Mouse (Mus musculus): ENCODE data around the gene Zfp280c. TPM values are rescaled to one million over a fixed set of nuclear protein-coding genes. Genes with fewer than 3 reads are reported as not detected.

Zfp280c gene
- polyA plus RNA-seq, 1 experiment, result 2.3 TPM

DNA sequence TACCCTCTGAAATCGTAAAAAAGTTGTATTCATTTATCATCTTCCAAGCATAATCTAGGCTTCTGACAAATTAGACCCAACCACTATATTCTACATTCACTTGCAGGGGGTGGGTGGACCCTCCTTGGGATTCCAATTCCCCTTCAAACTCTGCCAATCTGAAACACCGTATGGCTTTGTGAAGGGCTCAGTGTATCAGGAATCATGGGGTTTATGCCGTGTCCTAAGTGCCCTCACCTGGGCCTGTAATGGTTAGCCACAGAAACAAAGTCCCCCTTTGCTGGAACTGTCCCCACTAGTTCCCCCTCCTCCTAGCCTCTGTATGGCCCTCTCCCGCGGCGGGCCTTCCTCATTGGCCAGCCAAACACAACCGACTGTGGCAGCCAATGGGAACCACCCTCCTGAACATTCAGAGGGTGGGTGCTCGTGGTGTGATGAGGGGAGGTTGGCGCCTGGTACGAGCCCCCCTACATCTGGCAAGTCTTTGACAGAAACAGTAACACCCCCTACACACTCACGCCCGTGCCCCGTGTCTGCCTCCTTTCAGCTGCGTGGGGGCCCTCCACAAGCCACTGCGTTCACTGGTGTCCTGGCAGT is 76.0 kb downstream of the Zfp280c start:
- H3K27me3 ChIP-seq (ENCODE audit: control insufficient read depth, insufficient read depth, insufficient read length), result no peaks in the 10 kb centered on the region
- TF ChIP-seq TCF12 (IDR thresholded peaks at IDR 0.05; ENCODE audit: insufficient read depth, poor library complexity, severe bottlenecking) (no peak), SRF (IDR thresholded peaks at IDR 0.05; ENCODE audit: control insufficient read depth, insufficient read length, low read depth) (no peak), CEBPB (IDR thresholded peaks at IDR 0.05; ENCODE audit: insufficient read depth, poor library complexity, severe bottlenecking) (no peak)

DNA sequence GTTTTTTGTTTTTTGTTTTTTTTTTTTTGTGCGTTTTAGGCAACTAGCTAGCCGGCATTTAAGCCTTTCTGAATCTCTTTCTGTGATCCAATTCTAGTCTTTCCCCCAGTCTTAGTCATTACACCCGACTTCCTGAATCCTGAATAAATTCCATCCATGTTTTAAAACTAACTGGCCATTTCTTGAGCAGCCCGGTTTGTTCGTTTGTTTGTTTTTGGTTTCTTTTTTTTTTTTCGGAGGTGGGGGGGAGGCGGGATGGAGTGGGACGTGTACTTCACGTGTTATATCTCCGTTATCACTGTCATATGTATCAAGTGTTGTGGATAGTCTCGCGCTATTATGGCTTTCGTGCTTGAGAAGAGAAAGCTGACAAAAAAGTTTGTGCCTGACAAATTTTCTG is 80.5 kb downstream of the Zfp280c start:
- Histone ChIP-seq H3K79me2 (ENCODE audit: control insufficient read depth, insufficient read depth) (peaks cover 20% of the 10 kb centered on the region), H3K4me3 (peak overlapping the region; percentile 60), H3K27me3 (ENCODE audit: control insufficient read depth, insufficient read depth, insufficient read length) (no peaks in the 10 kb centered on the region), H3K4me2 (ENCODE audit: low read depth) (peak overlapping the region; percentile 77), H3K36me3 (ENCODE audit: control insufficient read depth, insufficient read depth) (no peaks in the 10 kb centered on the region), H3ac (ENCODE audit: control insufficient read depth, insufficient read length) (no peak overlapping the region)
- TF ChIP-seq REST (IDR thresholded peaks at IDR 0.05; ENCODE audit: insufficient read depth, insufficient read length) (no peak), TCF12 (IDR thresholded peaks at IDR 0.05; ENCODE audit: insufficient read depth, poor library complexity, severe bottlenecking) (no peak), TCF3 (IDR thresholded peaks at IDR 0.05; ENCODE audit: insufficient read length, low read depth) (no peak), MYOD1 (IDR thresholded peaks at IDR 0.05; ENCODE audit: control insufficient read depth in 1 of 3, insufficient read length in 2 of 3, low read depth in 2 of 3) (no peak)

More for the DNA sequence above, 76.0 kb downstream of the Zfp280c start:
- no peak overlapping the region for H3K4me2 ChIP-seq (ENCODE audit: low read depth)
- H3K79me2 ChIP-seq (ENCODE audit: control insufficient read depth, insufficient read depth), result no peaks in the 10 kb centered on the region
- H3K4me3 ChIP-seq, result no peak overlapping the region
- no peak overlapping the region for H3ac ChIP-seq (ENCODE audit: control insufficient read depth, insufficient read length)
- H3K36me3 ChIP-seq (ENCODE audit: control insufficient read depth, insufficient read depth), result no peaks in the 10 kb centered on the region

DNA sequence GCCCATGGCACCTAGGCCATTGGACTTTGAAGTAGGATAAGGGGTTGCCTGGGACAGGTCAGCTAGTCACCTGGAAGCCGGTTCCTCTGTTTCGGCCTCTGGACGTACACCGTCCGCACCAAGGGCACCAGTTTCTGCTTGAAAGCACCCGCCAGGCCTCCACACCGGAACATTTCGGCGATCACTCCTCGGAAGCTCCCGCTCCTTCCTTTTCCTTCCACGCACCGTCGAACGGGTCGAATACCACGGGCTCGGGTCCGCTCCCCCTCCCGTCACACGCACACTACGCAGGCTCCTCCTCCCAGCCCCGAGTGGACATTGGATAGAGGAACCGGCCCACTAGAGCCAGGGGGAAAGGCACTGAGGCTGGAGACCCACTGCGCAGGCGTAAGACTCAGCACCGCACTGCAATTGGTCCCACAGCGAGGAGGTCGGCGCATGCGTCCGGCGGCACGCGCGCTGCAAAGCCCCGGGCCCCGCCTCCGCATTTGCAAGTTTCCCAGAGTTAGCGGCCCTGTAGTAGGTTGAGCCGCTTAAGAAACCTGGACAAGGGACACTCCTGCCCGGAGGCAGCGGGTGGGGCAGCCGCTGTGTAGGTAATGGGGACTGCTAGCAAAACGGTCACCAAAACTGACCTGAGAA is 81.0 kb downstream of the Zfp280c start, which contains the start of gene Aifm1:
Aifm1 (minus strand) TSS at position 398 of the 642 bp plus-strand sequence.
- H3ac ChIP-seq (ENCODE audit: control insufficient read depth, insufficient read length), result no peak within 1 kb of the TSS
- peak within 1 kb of the TSS; percentile 60 for H3K4me3 ChIP-seq
- TF ChIP-seq POLR2AphosphoS2 (IDR thresholded peaks at IDR 0.05; ENCODE audit: insufficient read length, low read depth) (peak; percentile 80), MYOG (IDR thresholded peaks at IDR 0.05; ENCODE audit: control insufficient read depth in 1 of 3, insufficient read depth in 1 of 3, insufficient read length in 2 of 3, low read depth in 2 of 3) (peak in 1 of 3 experiments; percentile 13), POLR2A (IDR thresholded peaks at IDR 0.05; ENCODE audit: insufficient read length, low read depth) (peak; percentile 64), USF1 (IDR thresholded peaks at IDR 0.05; ENCODE audit: low read depth) (no peak)
- H3K36me3 ChIP-seq (ENCODE audit: control insufficient read depth, insufficient read depth), result no peaks in the 10 kb centered on the region
- H3K27me3 ChIP-seq (ENCODE audit: control insufficient read depth, insufficient read depth, insufficient read length), result no peaks in the 10 kb centered on the region
- peaks cover 20% of the 10 kb centered on the region for H3K79me2 ChIP-seq (ENCODE audit: control insufficient read depth, insufficient read depth)
- H3K4me2 ChIP-seq (ENCODE audit: low read depth), result peak within 1 kb of the TSS; percentile 77

DNA sequence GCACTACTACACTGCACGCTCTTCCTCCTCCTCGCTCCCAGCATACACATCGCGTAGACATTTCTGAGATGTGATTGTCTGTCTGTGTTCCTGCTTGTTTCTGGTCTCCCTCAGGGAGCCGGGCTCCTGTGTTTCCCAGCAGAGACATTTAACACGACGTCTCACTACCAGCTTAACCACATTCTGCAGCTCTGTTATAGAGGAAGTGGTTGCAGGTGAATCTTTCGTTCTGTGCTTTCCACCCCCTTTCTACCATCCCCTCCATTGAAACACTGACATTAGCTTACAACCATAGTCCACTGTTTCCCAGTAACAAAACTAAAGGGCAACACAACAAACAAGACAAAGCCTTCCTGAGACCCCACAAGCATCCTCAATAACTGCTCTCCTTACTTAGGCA is 100.5 kb downstream of the Zfp280c start:
- Histone ChIP-seq H3ac (ENCODE audit: control insufficient read depth, insufficient read length) (no peak overlapping the region), H3K79me2 (ENCODE audit: control insufficient read depth, insufficient read depth) (no peaks in the 10 kb centered on the region), H3K4me2 (ENCODE audit: low read depth) (no peak overlapping the region), H3K27me3 (ENCODE audit: control insufficient read depth, insufficient read depth, insufficient read length) (no peaks in the 10 kb centered on the region), H3K4me3 (no peak overlapping the region), H3K36me3 (ENCODE audit: control insufficient read depth, insufficient read depth) (peaks cover 18% of the 10 kb centered on the region)
- TF ChIP-seq TCF3 (IDR thresholded peaks at IDR 0.05; ENCODE audit: insufficient read length, low read depth) (no peak), POLR2A (IDR thresholded peaks at IDR 0.05; ENCODE audit: insufficient read length, low read depth) (no peak), USF1 (IDR thresholded peaks at IDR 0.05; ENCODE audit: low read depth) (no peak), MYOD1 (IDR thresholded peaks at IDR 0.05; ENCODE audit: control insufficient read depth in 1 of 3, insufficient read length in 2 of 3, low read depth in 2 of 3) (no peak), POLR2AphosphoS2 (IDR thresholded peaks at IDR 0.05; ENCODE audit: insufficient read length, low read depth) (no peak), E2F4 (IDR thresholded peaks at IDR 0.05; ENCODE audit: insufficient read depth) (no peak), REST (IDR thresholded peaks at IDR 0.05; ENCODE audit: insufficient read depth, insufficient read length) (no peak), CEBPB (IDR thresholded peaks at IDR 0.05; ENCODE audit: insufficient read depth, poor library complexity, severe bottlenecking) (no peak), TCF12 (IDR thresholded peaks at IDR 0.05; ENCODE audit: insufficient read depth, poor library complexity, severe bottlenecking) (no peak), MAX (IDR thresholded peaks at IDR 0.05; ENCODE audit: low read depth) (no peak), SRF (IDR thresholded peaks at IDR 0.05; ENCODE audit: control insufficient read depth, insufficient read length, low read depth) (no peak), MYOG (IDR thresholded peaks at IDR 0.05; ENCODE audit: control insufficient read depth in 1 of 3, insufficient read depth in 1 of 3, insufficient read length in 2 of 3, low read depth in 2 of 3) (no peak)

Other genes with a start within 250 kb of the Zfp280c start
- 7.0 TPM for gene Elf4, start 131.4 kb downstream of the Zfp280c start, polyA plus RNA-seq (2012; fragmentation: generic; extraction: Trizol)
- gene Aifm1, start 80.9 kb downstream of the Zfp280c start, polyA plus RNA-seq (2012; fragmentation: generic; extraction: Trizol), result 33.2 TPM
- gene Rab33a, start 75.2 kb downstream of the Zfp280c start, polyA plus RNA-seq (2012; fragmentation: generic; extraction: Trizol), result 0.13 TPM
- gene Slc25a14, start 28.9 kb upstream of the Zfp280c start, polyA plus RNA-seq (2012; fragmentation: generic; extraction: Trizol), result 5.5 TPM
- not detected for gene Gpr119, start 80.0 kb upstream of the Zfp280c start, polyA plus RNA-seq (2012; fragmentation: generic; extraction: Trizol)
- gene Rbmx2, start 100.5 kb upstream of the Zfp280c start, polyA plus RNA-seq (2012; fragmentation: generic; extraction: Trizol), result 3.7 TPM

Data from myocyte (in vitro differentiated cells).